Mouse (Mus musculus): ENCODE measurements around the gene Arhgap18. TPM values are rescaled to one million over a fixed set of nuclear protein-coding genes. Genes with fewer than 3 reads are reported as not detected.

The Arhgap18 gene
- polyA plus RNA-seq, 3 experiments from 2014 or later = 38.9 to 47.6 (median 41.2) TPM

DNA sequence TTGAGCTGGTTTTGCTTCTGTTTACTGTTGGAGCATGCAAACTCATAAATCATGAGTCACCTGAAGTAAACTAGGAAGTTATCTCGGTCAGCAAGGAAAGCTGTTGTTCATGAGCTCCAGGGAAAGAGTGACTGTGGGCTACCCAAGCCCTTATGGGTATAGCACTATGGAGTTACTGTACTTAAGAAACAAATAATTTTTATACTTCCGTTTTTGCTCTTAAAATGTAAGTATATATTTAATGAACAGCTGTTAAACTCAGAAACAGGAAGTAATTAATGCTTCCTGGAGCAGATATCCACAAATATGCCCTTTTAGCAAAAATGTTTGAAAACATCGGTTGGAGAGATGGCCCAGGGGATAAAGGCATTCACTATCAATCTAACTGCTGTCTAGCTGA lies 27.4 kb downstream of the Arhgap18 start:
- no peak for ATAC-seq

DNA sequence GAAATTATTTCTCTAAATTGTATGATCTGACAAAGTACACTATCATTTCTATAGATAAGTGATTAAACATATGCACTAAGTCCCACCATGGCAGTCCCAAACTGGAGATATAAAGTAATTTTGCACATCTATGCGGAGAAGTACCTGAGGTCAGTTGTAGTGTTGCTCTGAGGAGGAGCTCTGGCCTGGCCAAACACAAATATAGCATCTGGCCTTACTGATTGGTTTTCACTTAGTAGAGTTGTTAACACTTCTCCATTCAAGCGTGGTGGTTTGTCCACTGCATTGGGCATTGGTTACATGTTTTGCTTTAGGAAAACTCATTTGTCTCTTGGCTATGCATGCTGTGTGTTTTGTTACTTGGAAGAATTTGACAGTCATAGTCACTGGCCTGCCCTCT lies 36.5 kb downstream of the Arhgap18 start:
- ATAC-seq = no peak

DNA sequence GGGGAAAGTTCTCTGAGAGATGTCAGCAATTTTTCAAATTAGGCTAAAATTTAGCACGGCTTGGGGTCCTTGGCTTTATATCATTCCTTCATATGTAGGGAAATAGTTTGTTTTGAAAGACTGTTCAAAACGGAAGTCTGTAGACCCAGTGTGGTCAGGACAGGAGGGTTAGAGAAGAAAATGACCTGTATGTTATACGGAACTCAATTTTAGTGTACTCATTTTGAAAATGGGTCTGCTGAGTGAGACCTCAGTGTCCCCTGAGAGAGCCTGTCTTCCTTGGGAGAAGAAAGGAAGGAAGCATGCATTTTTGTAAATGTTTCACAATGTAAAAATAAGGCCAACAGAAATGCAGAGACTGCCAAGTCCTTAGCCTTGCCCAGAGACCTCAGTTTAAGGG lies 38.6 kb downstream of the Arhgap18 start:
- no peak for ATAC-seq

DNA sequence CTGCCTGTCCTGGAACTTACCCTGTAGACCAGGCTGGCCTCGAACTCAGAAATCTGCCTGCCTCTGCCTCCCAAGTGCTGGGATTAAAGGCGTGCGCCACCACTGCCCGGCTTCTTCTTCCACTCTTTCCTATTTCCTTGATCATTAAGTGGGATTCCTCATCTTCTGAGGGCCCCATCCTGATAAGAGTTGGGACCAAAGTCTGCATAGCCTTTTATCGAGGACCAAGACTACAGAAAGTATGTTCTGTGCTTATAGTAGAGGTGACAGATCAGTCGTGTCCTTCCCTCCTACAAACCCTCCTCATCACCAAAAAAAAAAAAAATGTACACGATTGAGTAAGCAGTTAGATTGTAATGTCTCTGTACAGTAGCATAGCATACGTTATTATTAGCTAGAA lies 39.8 kb downstream of the Arhgap18 start:
- no peak for ATAC-seq

DNA sequence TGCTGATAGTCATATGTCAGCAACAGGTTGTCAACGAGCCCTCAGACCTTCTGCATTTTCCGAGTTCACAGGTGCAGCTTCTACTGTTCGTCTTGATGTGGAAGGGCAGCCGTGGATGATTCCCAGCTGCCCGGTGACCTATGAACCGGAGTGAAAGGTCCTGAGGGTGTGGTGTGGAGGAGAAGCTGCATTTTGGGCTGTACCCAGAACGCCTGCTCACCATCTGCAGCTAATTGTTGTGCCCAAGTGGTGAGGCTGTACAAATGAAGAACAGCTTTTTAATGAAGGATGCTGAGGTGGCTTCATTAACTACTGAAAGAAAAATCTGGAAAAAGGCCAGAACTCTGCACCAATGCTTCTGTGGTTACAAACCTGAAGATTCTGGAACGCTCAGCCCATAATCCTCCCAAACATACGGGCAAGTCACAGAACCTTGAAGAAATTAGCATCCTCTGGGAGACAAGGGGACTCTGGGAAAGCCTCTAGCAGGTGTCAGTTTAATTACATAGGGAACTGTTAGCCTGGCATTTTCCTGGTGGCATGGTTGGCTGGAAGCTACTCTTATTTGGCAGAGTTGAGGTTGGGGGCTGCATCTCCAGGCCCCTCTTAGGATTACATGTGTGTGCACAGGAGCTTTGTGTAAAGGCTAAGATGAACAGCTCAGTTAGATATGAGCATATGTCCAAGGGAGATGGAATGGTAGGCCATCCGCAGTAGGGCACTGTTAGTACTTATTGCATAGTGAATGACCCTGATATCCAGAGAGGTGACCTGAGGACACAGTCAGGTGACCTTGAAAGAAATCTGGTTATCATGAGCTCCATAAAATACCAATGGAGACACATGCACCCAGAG lies 43.4 kb downstream of the Arhgap18 start:
- ATAC-seq = no peak

DNA sequence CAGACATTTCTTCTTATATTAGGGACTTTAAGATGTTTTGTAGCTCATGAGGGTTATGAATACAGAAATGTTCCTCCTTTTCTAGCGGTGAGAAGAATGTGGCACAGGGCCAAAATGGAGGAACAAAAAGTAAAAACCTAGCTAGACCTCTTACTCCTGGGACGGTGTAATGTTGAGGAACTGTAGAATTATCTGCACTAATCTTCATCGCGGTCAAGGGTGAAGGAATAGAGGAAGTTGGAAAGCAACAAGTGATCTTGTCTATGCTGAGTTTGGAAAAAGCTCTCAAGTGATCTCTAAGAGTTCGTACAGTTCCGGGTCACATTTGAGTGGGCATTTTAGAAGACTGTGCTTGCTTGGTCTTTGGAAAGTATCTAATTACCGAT lies 44.1 kb downstream of the Arhgap18 start:
- ATAC-seq = no peak

DNA sequence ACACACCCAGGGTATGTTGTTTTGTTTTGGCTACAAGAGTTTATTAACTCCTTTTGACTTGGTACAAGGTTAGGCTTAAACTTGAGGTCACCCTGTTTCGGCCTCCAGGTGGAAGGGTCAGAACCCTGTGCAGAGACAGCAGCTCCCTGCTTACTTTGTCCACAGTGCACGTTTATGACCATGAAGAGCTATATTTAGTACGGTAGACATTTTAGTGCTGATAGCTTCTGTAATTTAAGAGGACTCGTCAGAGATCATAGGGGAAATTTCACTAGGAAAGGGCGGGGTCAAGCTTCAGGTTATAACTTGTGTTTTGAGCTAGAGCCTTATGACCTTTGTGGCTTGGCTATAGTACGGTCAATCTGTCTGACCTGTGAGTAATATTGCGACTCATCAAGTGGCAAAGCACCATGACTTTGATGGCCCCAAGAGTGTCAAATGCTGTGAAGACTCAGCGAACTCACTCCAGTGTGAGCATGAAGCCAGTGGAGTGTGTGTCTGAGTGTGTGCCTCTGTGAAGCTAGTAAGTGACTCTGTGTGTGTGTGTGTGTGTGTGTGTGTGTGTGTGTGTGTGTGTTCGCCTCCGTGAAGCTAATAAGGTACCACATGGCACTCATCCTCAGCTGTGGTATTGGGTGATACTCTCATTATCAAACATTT lies 45.7 kb downstream of the Arhgap18 start:
- ATAC-seq = peak; percentile 40

DNA sequence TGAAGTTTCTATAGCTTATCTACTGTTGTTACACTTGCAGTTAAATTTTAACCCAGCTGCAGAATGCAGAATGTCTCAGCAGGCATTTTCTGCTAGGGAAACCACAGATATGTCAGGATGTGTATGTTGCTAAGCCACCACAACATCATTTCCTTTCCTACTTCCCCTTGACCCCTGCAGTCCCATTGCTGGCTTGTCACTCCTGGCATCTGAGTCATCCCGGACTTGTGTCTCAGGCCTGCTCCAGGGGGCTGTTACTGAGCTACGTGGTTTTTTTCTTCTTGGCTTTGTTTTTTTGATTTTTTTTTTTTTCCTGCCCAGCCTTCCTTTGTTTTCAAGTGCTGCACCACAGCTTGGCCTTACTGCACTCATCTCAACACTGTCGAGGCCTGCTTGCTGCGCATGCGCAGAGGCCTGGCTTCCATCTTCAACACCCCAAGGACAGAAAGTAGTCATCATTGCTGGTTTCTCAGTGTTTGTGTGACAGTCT lies 46.4 kb downstream of the Arhgap18 start:
- peak; percentile 84 for ATAC-seq

DNA sequence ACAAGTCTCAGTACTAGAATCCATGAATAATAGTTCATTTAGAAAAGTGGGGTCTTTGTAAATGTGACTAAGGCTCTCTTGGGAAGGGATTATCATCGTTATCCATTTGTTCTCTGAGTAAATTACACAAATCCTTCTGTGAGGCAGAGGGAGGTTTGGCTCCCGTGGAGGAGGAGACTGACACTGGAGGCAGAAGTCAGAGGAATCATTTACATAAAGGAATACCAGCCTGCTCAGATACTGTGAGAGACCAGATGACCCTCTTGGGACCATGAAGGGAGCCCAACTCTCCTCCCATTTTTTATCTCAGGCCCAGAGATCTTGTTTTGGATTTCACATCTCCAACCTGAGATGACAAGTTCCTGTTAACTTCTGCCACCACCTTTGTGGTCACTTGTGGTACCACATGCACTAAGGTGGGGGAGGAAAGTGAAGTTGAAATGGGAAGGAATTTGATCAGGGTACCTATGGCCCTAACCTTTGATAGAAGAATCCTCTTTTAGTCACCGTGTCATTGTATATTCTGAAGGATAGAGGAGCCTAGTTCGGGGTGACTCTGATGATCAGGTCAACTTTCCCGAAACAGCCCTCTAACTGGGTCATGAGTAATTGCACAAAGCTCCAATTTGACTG lies 51.2 kb downstream of the Arhgap18 start:
- no peak for ATAC-seq

DNA sequence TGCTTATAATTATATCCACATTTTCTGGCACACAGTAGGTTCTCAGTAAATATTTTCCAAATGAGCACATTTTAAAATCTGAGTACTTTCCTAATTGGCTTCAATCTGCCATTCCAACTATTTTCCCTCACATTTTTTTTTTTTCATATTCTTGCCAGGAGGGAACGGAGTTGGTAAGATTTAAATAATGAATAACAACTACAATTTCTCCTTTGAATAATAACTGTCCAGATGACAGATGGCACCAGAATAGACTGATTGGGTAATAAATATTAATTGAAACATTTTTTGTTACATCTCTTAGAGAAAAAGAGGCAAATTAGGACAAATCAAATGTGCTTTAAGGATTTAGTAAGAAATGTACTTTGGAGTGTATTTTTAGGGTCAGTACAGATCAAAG lies 51.8 kb downstream of the Arhgap18 start:
- no peak for ATAC-seq

DNA sequence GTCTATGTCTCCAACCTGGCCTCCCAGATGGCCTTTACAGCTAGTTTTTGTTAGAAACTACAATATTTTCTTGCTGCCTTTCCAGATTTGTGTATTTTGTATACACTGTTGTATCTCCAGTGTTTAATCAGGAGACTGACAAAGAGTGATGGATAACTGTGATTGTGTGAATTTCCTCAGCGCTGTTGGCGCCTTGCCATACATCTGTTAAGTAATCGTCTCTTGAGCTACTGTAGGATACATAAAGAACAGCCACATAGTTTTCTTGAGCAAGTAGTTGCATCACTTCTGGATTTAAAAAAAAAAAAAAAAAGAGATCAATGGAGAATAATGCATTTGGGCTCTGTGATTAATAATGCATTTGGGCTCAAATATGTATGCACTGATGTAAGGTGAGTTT lies 52.9 kb downstream of the Arhgap18 start:
- no peak for ATAC-seq

DNA sequence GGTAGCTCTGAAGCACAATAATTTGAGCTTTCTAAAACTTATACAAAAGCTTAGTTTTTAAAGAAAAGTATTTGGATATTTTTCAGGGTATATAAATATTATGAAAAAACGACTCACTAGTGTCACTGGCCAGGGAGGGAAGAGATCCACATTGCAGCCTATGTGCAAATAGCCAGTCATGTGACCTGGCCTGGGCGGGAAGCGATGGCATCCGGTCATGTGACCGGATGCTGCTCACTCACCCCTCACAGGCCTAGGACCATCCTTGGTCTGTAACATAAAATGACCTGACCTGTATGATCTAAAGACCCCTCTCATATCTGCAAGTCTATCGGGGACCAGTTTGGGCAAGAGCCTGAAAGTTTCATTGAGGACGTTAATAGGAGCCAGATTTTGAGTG lies 56.8 kb downstream of the Arhgap18 start:
- ATAC-seq = no peak

DNA sequence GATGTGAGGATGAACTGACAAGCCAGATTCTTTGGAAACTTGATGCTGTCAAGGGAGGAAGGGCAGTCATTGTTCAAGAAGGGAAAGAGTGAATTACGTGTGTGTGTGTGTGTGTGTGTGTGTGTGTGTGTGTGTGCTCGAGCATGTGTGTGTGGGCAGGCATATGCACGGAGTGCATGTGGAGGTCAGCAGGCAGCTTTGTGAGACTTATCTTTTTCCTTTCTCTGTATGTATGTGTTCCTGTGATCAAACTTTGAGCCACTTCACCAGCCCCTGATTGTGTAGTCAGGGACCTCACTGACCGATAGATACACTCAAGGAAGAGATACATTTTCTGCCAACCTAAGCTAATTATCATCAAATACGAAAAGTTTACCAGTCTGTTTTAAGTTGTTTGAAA lies 57.6 kb downstream of the Arhgap18 start:
- no peak for ATAC-seq

DNA sequence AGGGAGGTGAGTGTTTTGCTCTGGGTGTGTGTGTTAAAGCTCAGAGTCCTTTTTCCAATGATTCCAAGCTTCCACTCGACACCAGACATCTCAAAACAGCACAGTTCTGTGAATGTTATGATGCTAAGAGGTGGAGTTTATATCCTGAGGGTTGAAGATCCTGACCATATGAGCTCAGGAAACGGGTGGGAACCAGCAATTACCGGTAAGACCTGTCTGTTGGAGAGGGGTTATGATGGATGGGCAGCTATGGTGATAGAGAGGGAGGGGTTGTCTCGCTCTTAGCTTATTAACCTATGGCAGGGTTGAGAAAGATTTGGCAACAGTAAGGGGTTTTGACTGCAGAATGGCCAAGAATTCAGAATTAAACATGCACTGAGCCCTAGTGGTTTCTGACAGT lies 58.1 kb downstream of the Arhgap18 start:
- no peak for ATAC-seq

DNA sequence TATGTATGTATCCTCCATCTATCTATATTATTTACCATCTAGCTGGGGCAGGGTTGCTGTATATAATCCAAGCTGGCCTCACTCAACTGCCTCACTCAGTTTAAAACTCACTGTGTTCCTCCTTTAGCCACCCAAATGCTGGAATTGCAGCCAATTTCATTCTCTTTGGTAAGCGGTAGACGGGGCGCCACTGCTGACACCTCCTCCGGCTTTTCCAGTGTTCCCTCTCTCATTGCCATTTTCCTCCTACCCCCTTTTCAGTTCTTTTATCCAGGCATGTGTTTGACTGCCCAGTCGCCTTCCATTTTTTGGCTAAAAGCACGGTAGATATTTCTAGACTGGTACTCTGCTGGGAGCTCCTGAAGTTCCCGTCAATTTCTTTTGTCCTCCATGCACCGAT lies 62.4 kb downstream of the Arhgap18 start:
- no peak for ATAC-seq

DNA sequence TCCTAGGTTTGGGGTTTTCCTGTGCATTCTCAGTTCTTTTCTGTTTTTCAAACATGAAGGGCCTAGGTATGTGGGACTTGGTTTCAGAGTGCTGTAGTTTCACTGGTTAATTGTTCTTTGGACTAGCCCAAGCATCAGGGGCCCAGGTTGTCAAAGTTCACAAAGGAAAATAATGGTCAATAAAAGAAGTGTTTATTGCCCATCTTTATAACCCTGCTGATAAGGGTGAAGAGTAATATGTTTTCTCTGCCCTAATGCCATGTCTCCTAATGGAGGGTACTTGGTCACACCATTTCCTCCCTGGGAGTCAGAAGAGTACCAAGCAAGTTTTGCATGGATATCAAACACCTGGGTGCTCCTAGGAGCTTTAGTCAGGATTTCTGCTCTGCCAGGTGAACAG lies 67.1 kb downstream of the Arhgap18 start:
- ATAC-seq = no peak

DNA sequence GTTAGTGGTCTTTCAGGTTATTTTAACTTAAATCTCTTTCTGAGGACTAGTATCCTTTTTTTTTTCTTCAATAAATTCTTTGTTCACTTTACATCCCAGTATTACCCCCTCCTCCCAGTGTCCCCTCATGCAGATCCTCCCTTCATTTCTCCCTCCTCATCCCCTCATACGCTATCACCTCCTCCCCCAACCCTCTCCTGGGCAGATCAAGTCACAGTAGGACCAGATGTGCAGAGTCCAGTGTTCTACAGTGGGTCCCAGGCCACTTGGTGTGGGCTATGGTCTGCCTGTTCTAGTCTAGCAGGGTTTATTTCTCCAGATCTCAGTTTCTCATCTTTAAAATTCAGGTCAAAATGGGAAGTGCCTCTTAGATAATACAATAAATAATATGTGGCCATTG lies 67.7 kb downstream of the Arhgap18 start:
- ATAC-seq = no peak

DNA sequence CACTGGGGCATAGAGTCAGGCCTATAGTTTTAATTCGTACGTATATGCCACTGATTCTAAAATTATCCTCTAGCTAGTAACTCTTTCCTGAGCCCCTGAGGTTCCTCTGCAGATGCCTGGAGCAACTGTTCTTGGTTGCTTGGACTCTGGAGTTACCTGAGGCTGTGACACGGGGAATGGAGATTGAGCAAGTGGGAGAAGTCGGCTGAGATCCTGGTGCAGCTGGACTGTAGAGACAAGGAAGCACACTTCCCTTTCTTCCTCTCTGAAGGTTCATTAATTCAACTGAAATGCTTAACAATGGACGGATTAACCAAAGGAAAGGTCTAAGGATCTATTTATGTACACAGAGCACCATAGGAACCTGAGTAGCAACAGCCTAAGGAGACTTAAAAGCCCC lies 70.8 kb downstream of the Arhgap18 start:
- ATAC-seq = no peak

DNA sequence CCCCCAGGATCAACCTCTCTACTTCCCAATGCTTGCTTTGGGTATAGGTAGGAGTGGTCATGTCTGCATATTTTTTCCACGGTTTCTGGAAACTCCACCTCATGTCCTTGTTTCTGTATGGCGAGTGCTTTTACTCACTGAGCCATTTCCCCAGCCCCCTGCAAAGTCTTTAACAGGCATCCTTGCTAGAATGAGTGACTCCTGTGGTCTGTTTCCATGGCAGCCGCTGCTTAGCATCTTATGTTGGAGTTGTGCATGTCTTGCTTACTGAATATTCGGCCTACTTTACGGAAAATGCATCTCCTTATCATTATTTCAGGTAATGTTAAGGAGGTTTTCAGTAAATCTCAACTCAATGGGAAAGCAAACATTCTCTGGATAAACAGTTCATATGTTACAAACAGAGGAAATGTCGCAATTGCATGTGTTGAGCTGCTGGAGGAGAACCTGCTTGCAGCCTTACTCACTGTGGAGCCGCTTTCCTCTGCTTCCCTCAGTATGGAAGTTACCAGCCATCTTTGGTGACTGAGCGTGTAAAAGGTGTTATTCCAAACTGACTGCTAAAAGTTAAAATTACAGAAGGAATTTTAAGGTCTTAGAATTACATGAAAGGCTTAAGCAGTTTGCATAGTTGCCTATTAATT lies 72.1 kb downstream of the Arhgap18 start:
- ATAC-seq = no peak

DNA sequence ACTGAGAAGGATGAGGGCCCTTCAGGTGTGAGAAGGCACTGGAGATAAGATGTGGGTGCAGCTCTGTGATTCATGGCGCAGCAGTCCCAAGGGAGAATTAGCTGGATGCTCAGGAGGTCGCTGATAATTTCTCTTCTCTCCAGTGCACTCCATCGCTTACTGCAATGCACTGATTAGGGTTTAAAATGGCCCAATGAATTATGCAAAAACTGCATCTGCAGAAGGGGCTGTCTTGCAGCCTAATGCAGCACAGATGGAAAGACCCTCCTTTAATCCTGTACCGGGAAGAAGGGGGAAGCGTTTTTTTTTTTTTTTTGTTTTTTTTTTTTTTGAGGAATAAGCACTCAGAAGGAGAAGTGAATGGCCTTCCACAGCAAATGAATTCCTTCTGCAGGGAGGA lies 74.1 kb downstream of the Arhgap18 start:
- ATAC-seq = no peak

DNA sequence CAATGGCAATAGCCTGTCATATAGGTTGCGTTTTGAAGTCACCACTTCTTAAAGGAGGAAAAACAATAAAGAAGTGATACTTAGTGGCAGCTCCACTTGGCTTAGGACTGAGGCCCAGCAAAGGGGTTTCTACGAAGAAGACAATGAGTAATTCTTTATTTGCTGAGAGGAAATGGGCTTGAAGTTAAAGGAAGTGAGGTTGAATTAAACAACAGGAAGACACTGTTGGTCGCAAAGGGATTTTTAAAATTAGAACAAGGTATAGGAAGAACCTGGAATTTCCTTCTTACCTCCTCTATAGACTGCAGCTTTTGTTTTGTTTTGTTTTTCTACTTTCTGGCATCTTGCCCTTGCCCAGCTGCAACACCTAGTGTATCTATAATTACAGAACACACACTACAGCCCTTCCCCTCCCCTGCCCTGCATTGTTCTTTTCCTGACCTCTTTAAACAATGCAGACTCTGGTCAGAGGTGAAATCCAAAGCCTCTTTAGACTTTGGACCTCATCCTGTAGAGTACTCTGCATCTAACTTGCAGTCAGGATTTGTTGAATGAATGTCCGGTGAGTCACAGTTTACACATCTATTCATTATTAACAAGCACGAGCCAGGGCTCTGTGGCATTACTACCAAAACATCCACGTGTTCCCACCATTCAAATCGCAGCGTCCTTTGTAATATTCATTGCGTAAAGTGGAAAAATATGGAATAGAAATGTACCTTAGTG lies 75.4 kb downstream of the Arhgap18 start:
- peak; percentile 85 for ATAC-seq

DNA sequence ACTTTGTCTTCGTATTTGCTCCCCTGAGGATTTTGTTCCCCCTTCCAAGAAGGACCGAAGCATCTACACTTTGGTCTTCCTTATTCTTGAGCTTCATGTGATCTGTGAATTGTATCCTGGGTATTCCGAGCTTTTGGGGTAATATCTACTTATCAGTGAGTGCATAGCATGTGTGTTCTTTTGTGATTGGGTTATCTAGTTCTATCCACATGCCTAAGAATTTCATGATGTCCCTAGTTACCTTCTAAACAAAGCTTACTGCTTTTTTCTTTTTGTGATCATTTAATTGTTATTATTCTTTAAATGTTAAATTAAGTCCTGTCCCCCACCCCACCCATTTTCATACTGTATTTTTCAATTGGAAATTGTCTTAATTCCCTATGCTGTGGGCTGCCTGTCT lies 78.8 kb downstream of the Arhgap18 start:
- no peak for ATAC-seq

All from inflammation-experienced regulatory T-cells, adult 6 months (primary cell).